Mouse (Mus musculus): ENCODE results near the gene 9030025P20Rik. TPM values are rescaled to one million over a fixed set of nuclear protein-coding genes. Genes with fewer than 3 reads are reported as not detected.
"Not testable (repeated sequence)": the region's sequence is repeated elsewhere in the genome, so short reads cannot be mapped to it uniquely, and the experiment has no call there.

Gene 9030025P20Rik
- polyA plus RNA-seq, 1 experiment from 2014 or later: 8.4 TPM

DNA sequence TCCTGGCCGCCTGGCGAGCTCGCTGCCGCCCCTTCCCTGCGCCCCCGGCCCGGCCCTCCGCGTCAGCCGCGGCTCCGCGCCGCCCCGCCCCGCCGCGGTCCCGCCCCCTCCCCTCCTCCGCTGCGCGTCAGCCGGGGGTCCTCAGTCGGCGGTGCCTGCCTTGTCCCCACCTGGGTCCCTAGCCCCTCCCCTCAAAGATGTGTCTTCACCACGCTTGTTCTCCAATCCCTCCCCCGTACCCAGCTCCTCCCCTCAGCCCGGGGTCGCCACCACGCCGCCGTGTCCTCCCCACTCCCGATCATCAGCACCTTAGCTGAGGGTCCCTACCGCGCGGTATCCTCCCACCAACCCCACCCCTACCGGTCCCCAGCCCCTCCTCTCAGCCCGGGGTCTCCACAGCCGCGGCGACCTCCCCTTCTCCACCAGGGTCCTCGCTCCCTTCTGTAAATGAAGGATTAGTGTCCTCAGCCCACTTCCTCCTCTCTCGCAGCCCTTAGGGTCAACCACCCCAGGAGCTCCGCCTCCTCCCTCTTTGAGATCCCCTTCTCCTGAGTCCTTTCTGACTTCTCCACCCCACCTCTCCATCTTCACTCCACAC is 16.6 kb upstream of the 9030025P20Rik start:
- DNase-seq; H3K36me3 ChIP-seq (ENCODE audit: control insufficient read depth, insufficient read depth, low read length); H3K4me3 ChIP-seq (replicated peaks; ENCODE audit: low read depth, low read length); H3K27ac ChIP-seq (replicated peaks; ENCODE audit: low read depth, low read length); H3K9ac ChIP-seq (replicated peaks; ENCODE audit: low read length); H3K4me1 ChIP-seq (ENCODE audit: control insufficient read depth, insufficient read depth, low read length); H3K9me3 ChIP-seq (ENCODE audit: control insufficient read depth, low read length); H3K27me3 ChIP-seq (ENCODE audit: control insufficient read depth, insufficient read depth, low read length); H3K4me2 ChIP-seq (ENCODE audit: low read length): not testable (repeated sequence)
- ATAC-seq (ENCODE audit: low FRiP score, low TSS enrichment): peak; percentile 94
- WGBS: no CpG with 5 or more reads among the region's 44 CpGs

- H3K36me3 ChIP-seq (ENCODE audit: control insufficient read depth, insufficient read depth, low read length); H3K27me3 ChIP-seq (ENCODE audit: control insufficient read depth, insufficient read depth, low read length); H3K4me2 ChIP-seq (ENCODE audit: low read length); H3K9me3 ChIP-seq (ENCODE audit: control insufficient read depth, low read length); H3K4me1 ChIP-seq (ENCODE audit: control insufficient read depth, insufficient read depth, low read length); DNase-seq; H3K4me3 ChIP-seq (replicated peaks; ENCODE audit: low read depth, low read length); H3K27ac ChIP-seq (replicated peaks; ENCODE audit: low read depth, low read length); ATAC-seq (ENCODE audit: low FRiP score, low TSS enrichment); H3K9ac ChIP-seq (replicated peaks; ENCODE audit: low read length): not testable (repeated sequence)
- WGBS: no CpG with 5 or more reads among the region's 6 CpGs
Observed at GRCm38 (mm10) chr17:14968373-14968913, 9.8 kb upstream of the 9030025P20Rik start.

DNA sequence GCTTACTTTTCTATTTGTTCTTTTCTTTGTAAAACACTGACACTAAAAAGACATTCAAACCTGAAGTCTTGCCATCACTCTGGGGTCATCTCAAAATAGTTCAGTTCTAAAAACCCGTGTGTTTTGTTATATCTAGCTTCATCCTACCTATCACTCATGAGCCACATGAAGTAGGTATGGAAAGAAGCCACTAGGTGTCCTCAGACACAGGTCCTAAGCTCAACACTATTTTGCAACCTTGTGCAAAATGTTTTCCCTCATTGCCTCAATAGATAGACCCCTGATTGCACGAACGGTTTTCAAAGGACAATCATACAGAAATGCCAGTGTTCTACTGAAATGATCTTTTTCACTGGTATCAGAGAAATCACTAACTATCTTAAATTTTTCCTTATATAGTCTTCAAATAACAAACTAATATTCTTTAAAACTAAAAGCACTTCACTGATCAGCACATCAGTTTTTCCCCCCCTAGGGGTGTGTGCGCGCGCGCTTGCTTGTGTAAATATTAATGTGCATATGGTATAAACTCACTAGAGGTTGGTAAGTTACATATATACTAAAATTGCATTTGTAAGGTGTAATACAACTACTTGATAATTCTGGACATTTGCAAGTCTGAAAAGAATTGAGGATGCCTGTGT is 428 bp upstream of the 9030025P20Rik start:
- H3K9me3 ChIP-seq (ENCODE audit: control insufficient read depth, low read length); H3K36me3 ChIP-seq (ENCODE audit: control insufficient read depth, insufficient read depth, low read length); H3K4me2 ChIP-seq (ENCODE audit: low read length); H3K27ac ChIP-seq (replicated peaks; ENCODE audit: low read depth, low read length); H3K4me3 ChIP-seq (replicated peaks; ENCODE audit: low read depth, low read length); H3K27me3 ChIP-seq (ENCODE audit: control insufficient read depth, insufficient read depth, low read length); H3K9ac ChIP-seq (replicated peaks; ENCODE audit: low read length); DNase-seq; H3K4me1 ChIP-seq (ENCODE audit: control insufficient read depth, insufficient read depth, low read length): not testable (repeated sequence)
- WGBS: under 1% methylated on average over 4 of the region's 7 CpGs
- ATAC-seq (ENCODE audit: low FRiP score, low TSS enrichment): peak; percentile 4; the same call in 1 of the 2 replicates

DNA sequence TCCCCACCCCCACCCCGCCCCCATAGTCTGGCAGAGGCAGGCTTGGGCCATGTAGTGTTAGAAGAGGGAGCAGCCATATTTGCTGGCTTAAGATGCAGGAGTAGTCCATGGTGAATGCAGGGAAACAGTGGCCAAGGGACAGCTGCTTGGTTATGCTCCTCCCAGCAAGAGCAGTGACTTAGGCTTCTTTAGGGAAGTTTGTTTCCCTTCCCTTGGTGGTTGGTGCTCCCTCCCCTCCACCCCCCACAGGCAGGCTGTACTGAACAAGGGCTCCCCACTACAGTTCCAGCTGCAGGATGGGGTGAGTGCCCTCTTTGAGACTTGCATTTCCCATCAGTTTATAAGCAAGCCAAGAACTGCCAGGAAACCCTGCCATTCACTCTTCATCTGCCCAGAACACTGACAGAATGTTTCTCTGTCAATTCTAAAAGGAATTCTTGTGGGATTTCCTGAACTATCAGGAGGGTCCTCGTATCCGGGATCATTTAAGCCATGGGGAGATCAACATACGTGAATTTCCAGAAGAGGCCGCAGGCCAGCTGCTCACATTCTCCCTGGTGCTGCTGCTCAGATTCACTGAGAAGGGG is 11.9 kb downstream of the 9030025P20Rik start:
- not testable (repeated sequence) for H3K9me3 ChIP-seq (ENCODE audit: control insufficient read depth, low read length); H3K27ac ChIP-seq (replicated peaks; ENCODE audit: low read depth, low read length); H3K36me3 ChIP-seq (ENCODE audit: control insufficient read depth, insufficient read depth, low read length); H3K4me3 ChIP-seq (replicated peaks; ENCODE audit: low read depth, low read length); H3K27me3 ChIP-seq (ENCODE audit: control insufficient read depth, insufficient read depth, low read length); H3K4me2 ChIP-seq (ENCODE audit: low read length); DNase-seq; ATAC-seq (ENCODE audit: low FRiP score, low TSS enrichment); H3K9ac ChIP-seq (replicated peaks; ENCODE audit: low read length); H3K4me1 ChIP-seq (ENCODE audit: control insufficient read depth, insufficient read depth, low read length)
- 80% methylated on average over 4 of the region's 5 CpGs for WGBS

DNA sequence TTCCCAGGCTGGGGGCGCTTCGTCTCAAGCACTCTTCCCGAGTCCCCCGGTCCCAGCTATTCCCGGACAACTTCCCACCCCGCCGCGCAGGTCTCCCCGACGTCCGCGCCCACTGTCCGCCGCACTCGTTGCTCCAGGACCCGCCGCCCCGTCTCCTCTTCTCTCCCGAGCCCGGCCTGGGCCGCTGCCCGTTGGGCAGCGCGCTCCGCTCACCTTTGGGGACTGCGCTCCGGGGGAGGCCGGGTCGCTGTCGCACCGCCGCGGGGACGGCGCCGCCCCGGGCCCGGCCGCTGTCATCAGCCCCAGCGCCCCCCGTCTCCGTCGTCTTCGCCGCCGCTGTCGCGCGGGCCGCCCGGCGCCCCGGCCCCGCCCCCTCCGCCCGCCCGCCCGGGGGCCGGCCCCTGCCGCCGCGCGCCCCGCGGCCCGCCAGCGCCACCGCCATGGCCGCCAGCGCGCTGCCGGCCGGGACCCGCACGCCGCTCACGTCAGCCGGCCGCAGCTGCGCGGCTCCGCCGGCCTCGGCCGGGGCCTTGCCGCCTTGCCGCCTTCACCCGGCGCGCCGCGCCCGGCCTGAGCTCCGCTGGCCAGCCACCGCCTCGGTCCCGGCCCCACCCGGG is 14.4 kb downstream of the 9030025P20Rik start:
- H3K9ac ChIP-seq (replicated peaks; ENCODE audit: low read length); H3K9me3 ChIP-seq (ENCODE audit: control insufficient read depth, low read length); H3K36me3 ChIP-seq (ENCODE audit: control insufficient read depth, insufficient read depth, low read length); H3K4me1 ChIP-seq (ENCODE audit: control insufficient read depth, insufficient read depth, low read length); H3K27ac ChIP-seq (replicated peaks; ENCODE audit: low read depth, low read length); DNase-seq; H3K4me2 ChIP-seq (ENCODE audit: low read length); H3K27me3 ChIP-seq (ENCODE audit: control insufficient read depth, insufficient read depth, low read length); H3K4me3 ChIP-seq (replicated peaks; ENCODE audit: low read depth, low read length): not testable (repeated sequence)
- no CpG with 5 or more reads among the region's 98 CpGs for WGBS
- ATAC-seq (ENCODE audit: low FRiP score, low TSS enrichment): peak; percentile 83

GRCm38 (mm10) chr17:14993139-14993832 is 15.0 kb downstream of the 9030025P20Rik start:
- H3K4me1 ChIP-seq (ENCODE audit: control insufficient read depth, insufficient read depth, low read length); H3K27me3 ChIP-seq (ENCODE audit: control insufficient read depth, insufficient read depth, low read length); H3K9ac ChIP-seq (replicated peaks; ENCODE audit: low read length); H3K9me3 ChIP-seq (ENCODE audit: control insufficient read depth, low read length); H3K4me2 ChIP-seq (ENCODE audit: low read length); H3K4me3 ChIP-seq (replicated peaks; ENCODE audit: low read depth, low read length); DNase-seq; H3K27ac ChIP-seq (replicated peaks; ENCODE audit: low read depth, low read length); H3K36me3 ChIP-seq (ENCODE audit: control insufficient read depth, insufficient read depth, low read length): not testable (repeated sequence)
- ATAC-seq (ENCODE audit: low FRiP score, low TSS enrichment): peak; percentile 93
- no CpG with 5 or more reads among the region's 47 CpGs for WGBS

GRCm38 (mm10) chr17:14994140-14994539 is 15.9 kb downstream of the 9030025P20Rik start:
- ATAC-seq (ENCODE audit: low FRiP score, low TSS enrichment); DNase-seq; H3K9ac ChIP-seq (replicated peaks; ENCODE audit: low read length); H3K4me3 ChIP-seq (replicated peaks; ENCODE audit: low read depth, low read length); H3K9me3 ChIP-seq (ENCODE audit: control insufficient read depth, low read length); H3K36me3 ChIP-seq (ENCODE audit: control insufficient read depth, insufficient read depth, low read length); H3K4me1 ChIP-seq (ENCODE audit: control insufficient read depth, insufficient read depth, low read length); H3K4me2 ChIP-seq (ENCODE audit: low read length); H3K27me3 ChIP-seq (ENCODE audit: control insufficient read depth, insufficient read depth, low read length); H3K27ac ChIP-seq (replicated peaks; ENCODE audit: low read depth, low read length): not testable (repeated sequence)
- no CpG with 5 or more reads among the region's 5 CpGs for WGBS

DNA sequence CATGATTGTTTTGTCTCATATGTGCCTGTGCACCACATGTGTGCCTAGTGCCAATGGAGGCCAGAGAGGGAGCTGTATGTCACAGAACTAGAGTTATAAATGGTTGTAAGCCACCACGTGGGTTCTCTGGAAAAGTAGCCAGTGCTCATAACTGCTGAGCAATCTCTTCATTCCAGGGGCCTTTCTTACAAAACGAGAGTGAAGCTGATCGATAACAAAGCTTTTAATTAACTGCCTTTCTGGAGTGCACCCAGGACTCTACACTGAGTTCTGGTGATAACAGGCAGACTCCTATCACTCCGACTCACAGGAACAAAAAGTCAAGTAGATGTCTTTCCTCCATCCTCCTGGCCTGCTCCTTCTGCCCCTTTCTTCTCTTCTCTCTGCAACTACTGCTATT is 21.8 kb downstream of the 9030025P20Rik start:
- H3K9ac ChIP-seq (replicated peaks; ENCODE audit: low read length); ATAC-seq (ENCODE audit: low FRiP score, low TSS enrichment); H3K9me3 ChIP-seq (ENCODE audit: control insufficient read depth, low read length); H3K27me3 ChIP-seq (ENCODE audit: control insufficient read depth, insufficient read depth, low read length); DNase-seq; H3K4me2 ChIP-seq (ENCODE audit: low read length); H3K36me3 ChIP-seq (ENCODE audit: control insufficient read depth, insufficient read depth, low read length); H3K4me1 ChIP-seq (ENCODE audit: control insufficient read depth, insufficient read depth, low read length); H3K27ac ChIP-seq (replicated peaks; ENCODE audit: low read depth, low read length); H3K4me3 ChIP-seq (replicated peaks; ENCODE audit: low read depth, low read length): not testable (repeated sequence)
- WGBS: no CpG with 5 or more reads among the region's 4 CpGs

All from midbrain, embryonic 14.5 days (tissue).